Mouse (Mus musculus) heart, embryonic 14.5 days (tissue): ENCODE results near the gene Sdc4. TPM values are rescaled to one million over a fixed set of nuclear protein-coding genes. Genes with fewer than 3 reads are reported as not detected.

Source experiments
- ATAC-seq: fragments of 200-750 bp; cut with Nextera tagmentation; 2 replicates; pipeline ENCODE4 v1.8.0; 2017; ENCODE audit warnings: low read depth, moderate TSS enrichment; ENCODE audit not compliant: insufficient number of reproducible peaks, insufficient read depth, low FRiP score
- H3K27ac ChIP-seq, 2 experiments: fragments of 200-500 bp in 1 of 2; fragments of 300-500 bp in 1 of 2; sonication (generic) in 1 of 2; replicated peaks in 1 of 2; 2 replicates each; pipeline ENCODE4 v1.5.1; 2012 to 2014; ENCODE audit warnings: low read depth in 2 of 2, low read length in 2 of 2, control low read depth in 1 of 2, mild to moderate bottlenecking in 1 of 2, mixed read lengths in 1 of 2; ENCODE audit not compliant: control insufficient read depth in 1 of 2, insufficient read depth in 1 of 2
- H3K27me3 ChIP-seq: fragments of 300-500 bp; sonication (generic); 2 replicates; pipeline ENCODE4 v1.6.1; 2014; ENCODE audit warnings: mild to moderate bottlenecking, low read length, control low read depth; ENCODE audit not compliant: control insufficient read depth, insufficient read depth
- H3K36me3 ChIP-seq: fragments of 300-500 bp; sonication (generic); 2 replicates; pipeline ENCODE4 v1.6.1; 2014; ENCODE audit warnings: mild to moderate bottlenecking, control low read depth, low read length, mixed read lengths; ENCODE audit not compliant: control insufficient read depth, insufficient read depth
- H3K4me1 ChIP-seq, 2 experiments: fragments of 200-500 bp in 1 of 2; fragments of 300-500 bp in 1 of 2; sonication (generic) in 1 of 2; 2 replicates each; pipeline ENCODE4 v1.6.1; 2012 to 2014; ENCODE audit warnings: low read length in 2 of 2, control low read depth in 1 of 2, mixed read lengths in 1 of 2; ENCODE audit not compliant: control insufficient read depth in 2 of 2, insufficient read depth in 2 of 2
- H3K4me2 ChIP-seq: fragments of 300-500 bp; sonication (generic); 2 replicates; pipeline ENCODE4 v1.6.1; 2014; ENCODE audit warnings: mild to moderate bottlenecking, low read length
- H3K4me3 ChIP-seq, 2 experiments: fragments of 200-500 bp in 1 of 2; fragments of 300-500 bp in 1 of 2; sonication (generic) in 1 of 2; 2 replicates each; pipeline ENCODE4 v1.5.1; 2012 to 2014; ENCODE audit warnings: low read length in 2 of 2, mild to moderate bottlenecking in 2 of 2, control low read depth in 1 of 2, low read depth in 1 of 2, moderate library complexity in 1 of 2; ENCODE audit not compliant: control insufficient read depth in 1 of 2, insufficient read depth in 1 of 2
- H3K9ac ChIP-seq: fragments of 300-500 bp; sonication (generic); 2 replicates; pipeline ENCODE4 v1.6.1; 2014; ENCODE audit warnings: mild to moderate bottlenecking, low read length
- H3K9me3 ChIP-seq: fragments of 300-500 bp; sonication (generic); 2 replicates; pipeline ENCODE4 v1.6.1; 2016; ENCODE audit warnings: low read length, control low read depth; ENCODE audit not compliant: control insufficient read depth
- WGBS: fragments of 180-500 bp; shearing (Covaris S2); extraction: QIAGEN DNeasy Blood & Tissue Kit; methylation state at CpG from one replicate; pipeline ENCODE4 v1.1.7; 2014; 5-methylcytosine and 5-hydroxymethylcytosine counted together
- polyA plus RNA-seq: library from polyadenylated mRNA; unstranded; fragments of >200 nt; fragmentation: Nextera tagmentation; extraction: Ambion mirVana; gene quantifications from 2 replicates; pipeline ENCODE4 v1.2.1, GENCODE M21; 2014

The Sdc4 gene
- polyA plus RNA-seq, 1 experiment from 2014 or later, result 40.1 TPM

DNA sequence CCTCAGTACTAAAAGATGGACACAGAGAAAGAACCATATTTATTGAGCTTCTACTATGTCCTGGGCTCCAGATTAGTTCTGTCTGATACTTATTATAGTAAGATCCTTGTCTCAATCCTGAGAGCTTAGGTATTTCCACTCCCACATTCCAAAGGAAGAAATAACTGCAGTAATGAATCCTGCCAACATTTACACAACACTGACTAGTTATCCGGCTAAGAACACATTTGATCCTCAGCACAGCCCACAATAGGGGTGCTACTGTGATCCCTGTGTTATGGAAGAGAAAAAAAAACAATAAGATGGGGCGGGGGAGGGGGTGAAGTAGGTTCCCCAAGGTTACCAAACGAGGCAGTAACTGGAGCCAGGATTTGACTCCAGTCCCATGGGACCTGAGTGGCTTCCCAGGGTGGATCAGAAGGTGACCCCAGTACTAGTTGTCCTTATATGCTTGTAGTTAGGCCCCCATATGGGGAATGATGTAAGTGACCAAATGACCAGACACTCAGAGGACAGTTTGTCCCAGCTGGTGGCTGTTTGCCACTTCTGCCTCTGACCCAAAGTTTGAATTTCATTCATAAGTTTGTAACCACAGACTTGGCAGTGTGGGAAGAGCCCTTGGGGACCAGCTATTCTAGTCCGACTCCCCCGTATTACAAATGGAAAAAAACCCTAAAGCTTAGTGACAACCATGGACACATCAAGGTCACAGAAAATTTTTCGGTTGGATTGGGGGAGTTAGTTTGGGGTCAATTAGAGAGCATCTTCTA is 11.9 kb upstream of the Sdc4 start:
- 68% methylated on average over 6 of the region's 6 CpGs for WGBS
- Histone ChIP-seq H3K4me2 (peak overlapping the region; percentile 29; the same call in 1 of the 2 replicates), H3K9me3 (no peaks in the 10 kb centered on the region), H3K4me1 (peaks cover 38 to 54% of the 10 kb centered on the region in 2 experiments), H3K4me3 (no peak overlapping the region), H3K27ac (peak overlapping the region in 1 of 2 experiments; percentile 48; a peak in 2 of 4 replicates), H3K36me3 (no peaks in the 10 kb centered on the region), H3K27me3 (no peaks in the 10 kb centered on the region), H3K9ac (no peak overlapping the region)
- ATAC-seq, result no peak

DNA sequence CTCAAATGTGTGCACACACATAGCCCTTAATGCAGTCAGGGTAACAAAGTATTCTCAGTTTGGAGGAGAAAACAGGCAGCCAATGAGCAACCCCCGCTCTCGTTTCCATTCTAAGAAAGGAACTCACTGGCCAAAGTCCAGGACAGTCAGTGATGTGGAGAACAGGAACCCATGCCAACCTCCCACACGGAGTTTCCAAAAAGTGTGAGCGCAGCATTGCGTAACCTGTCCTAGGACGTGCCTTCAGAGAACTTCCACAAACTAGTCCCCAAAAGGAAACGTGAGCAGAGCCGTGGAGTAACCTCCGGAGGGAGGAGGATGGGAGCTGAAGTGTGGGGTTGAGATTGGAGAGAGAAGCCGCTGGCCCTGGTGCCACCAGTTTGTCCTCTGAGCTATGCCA is 11.2 kb upstream of the Sdc4 start:
- Histone ChIP-seq H3K9ac (no peak overlapping the region), H3K4me3 (no peak overlapping the region), H3K4me2 (peak overlapping the region; percentile 29), H3K36me3 (no peaks in the 10 kb centered on the region), H3K4me1 (peaks cover 38 to 56% of the 10 kb centered on the region in 2 experiments), H3K27me3 (no peaks in the 10 kb centered on the region), H3K27ac (peak overlapping the region; percentile 48 to 49), H3K9me3 (peaks cover 5% of the 10 kb centered on the region; the same call in 1 of the 2 replicates)
- ATAC-seq, result no peak
- 45% methylated on average over 10 of the region's 10 CpGs for WGBS

DNA sequence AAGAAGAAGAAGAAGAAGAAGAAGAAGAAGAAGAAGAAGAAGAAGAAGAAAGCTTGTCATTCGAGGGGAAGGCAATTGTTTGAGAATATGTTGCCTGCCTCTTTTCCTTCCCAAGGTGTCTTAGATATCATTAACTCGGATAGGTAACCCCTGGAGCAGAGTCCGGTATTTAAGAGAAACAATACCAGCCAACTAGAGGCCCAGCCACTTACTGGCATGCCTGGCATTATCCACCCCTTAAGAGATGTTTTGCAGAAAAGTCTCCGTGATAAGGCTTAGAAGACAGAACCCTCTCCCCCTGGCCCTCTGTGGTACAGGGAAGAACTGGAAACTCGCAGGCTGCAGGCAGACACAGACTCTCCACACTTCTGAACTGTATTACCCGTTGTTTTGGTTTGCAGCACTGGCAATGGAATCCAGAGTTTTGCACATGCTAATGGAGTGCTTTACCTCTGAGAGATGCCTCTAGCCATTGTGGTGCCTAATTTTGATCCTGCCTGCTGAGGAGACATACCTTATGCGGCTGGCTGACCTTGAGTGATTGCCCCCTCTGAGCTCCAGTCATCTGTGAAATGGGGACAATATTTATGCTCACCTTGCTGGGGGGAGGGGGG is 10.3 kb upstream of the Sdc4 start:
- H3K4me3 ChIP-seq, result no peak overlapping the region
- WGBS, result 66% methylated on average over 7 of the region's 7 CpGs
- H3K27ac ChIP-seq, result peak overlapping the region in 1 of 2 experiments; percentile 48; a peak in 2 of 4 replicates
- H3K27me3 ChIP-seq, result no peaks in the 10 kb centered on the region
- H3K4me2 ChIP-seq, result no peak overlapping the region
- peaks cover 5% of the 10 kb centered on the region; the same call in 1 of the 2 replicates for H3K9me3 ChIP-seq
- ATAC-seq, result no peak
- peaks cover 45 to 64% of the 10 kb centered on the region in 2 experiments for H3K4me1 ChIP-seq
- H3K9ac ChIP-seq, result no peak overlapping the region
- H3K36me3 ChIP-seq, result no peaks in the 10 kb centered on the region

DNA sequence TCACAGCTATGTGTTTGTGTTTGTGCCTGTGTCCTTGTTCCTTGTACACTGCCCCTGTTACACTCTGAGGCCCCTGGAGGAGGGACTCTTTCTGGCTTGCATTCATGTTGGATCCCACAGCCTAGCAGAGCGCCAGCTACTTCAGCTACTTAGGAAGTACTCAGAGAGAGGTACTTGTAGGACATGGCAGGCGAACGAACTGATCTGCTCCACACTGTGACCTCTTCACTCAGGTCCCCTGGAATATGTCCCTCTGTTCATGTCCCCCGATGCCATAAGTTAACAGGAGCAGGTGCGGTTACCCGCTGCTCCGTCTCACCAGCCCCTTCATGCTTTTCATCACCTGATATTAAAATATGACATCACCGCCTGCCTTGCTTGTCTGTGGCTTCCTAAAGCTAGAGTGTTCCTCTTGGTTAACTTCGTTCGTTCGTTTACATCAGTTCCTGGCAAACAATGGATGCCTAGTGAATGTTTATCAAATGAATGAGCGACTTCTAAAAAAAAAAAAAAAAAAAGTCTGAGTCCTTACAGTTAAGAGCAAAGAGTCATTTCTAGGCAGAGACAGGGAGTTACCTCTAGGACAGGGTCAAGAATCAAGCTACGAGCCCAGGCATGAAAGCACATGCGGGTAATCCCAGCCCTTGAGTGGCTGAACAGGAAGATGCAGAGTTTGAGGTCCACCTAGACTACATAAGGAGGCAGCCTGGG is 9.5 kb upstream of the Sdc4 start:
- WGBS, result 16% methylated on average over 14 of the region's 14 CpGs
- peak; percentile 81 for ATAC-seq
- peaks cover 5% of the 10 kb centered on the region; the same call in 1 of the 2 replicates for H3K9me3 ChIP-seq
- H3K9ac ChIP-seq, result no peak overlapping the region
- peak overlapping the region; percentile 42 for H3K4me2 ChIP-seq
- peak overlapping the region; percentile 65 to 78 for H3K27ac ChIP-seq
- H3K4me3 ChIP-seq, result no peak overlapping the region
- no peaks in the 10 kb centered on the region for H3K27me3 ChIP-seq
- H3K36me3 ChIP-seq, result no peaks in the 10 kb centered on the region
- peaks cover 48 to 69% of the 10 kb centered on the region in 2 experiments for H3K4me1 ChIP-seq

DNA sequence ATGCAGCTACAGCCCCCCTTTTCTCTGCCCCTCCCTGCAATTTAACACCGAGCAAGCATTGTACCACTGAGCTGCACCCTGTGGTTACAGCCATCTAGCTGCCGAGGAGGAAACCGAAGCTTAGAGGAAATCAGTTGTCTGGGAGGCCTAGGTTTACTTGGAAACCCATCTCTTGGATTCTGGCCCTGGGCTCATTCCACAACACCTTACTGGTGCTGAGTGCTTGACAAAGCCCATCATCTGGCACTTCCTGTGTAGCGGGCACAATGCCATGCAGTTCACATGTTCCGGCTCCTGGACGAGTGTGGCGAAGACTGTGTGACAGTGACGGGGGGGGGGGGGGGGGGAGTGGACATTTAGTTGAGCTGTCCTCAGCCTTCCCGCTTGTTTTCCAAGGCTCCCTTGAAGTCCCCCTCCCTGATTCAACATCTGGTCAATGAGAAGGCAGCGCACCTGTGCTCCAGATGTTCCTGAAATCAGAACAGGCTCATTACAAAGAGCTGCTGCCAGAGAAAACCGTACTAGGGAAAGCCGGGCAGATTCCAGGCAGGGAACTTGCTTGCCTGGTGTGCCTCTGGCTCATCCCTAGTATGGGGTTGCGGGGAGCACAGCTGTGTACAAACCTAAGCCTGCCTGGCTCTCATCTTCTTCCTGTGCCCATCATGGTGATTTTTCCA is 8.5 kb upstream of the Sdc4 start:
- peaks cover 5% of the 10 kb centered on the region; the same call in 1 of the 2 replicates for H3K9me3 ChIP-seq
- no peaks in the 10 kb centered on the region for H3K27me3 ChIP-seq
- H3K36me3 ChIP-seq, result no peaks in the 10 kb centered on the region
- peak overlapping the region; percentile 42 for H3K4me2 ChIP-seq
- peaks cover 48 to 69% of the 10 kb centered on the region in 2 experiments for H3K4me1 ChIP-seq
- 0 out of 2 replicates have a peak, but pooled peaks have one; percentile 57 for ATAC-seq
- no peak overlapping the region for H3K4me3 ChIP-seq
- no peak overlapping the region for H3K9ac ChIP-seq
- peak overlapping the region; percentile 65 to 78 for H3K27ac ChIP-seq
- 29% methylated on average over 13 of the region's 13 CpGs for WGBS

DNA sequence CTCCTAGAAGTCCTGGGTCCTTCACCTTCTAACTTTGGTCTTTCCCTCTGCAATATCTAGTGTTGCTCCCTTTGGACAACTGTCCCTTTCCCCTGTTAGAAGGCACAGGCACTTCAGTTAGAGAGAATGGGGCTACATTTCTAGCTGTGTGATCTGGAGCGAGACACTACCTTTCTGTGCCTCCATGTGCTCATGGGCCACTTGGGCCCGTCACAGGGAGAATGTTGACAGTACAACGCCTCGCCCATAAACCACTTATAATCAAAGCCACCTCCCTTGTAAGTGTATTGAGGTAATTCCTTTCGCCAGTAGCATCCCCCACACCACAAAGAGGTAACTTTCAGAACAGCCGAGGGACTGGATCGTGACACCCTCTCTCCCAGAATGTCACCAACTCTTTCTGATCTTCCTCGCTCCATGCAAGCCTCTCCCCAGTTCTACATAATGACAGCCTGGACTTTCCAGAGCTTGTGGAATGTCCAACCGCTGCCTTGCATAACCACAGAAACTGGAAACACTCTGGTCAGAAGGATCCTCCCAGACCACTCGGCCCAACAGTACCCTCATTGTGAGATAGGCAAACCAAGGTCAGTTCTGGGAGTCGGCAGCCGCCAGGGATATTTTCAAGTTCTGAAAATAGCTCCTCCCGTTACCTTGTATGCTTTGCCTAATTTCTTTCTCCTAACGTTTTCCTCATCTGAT is 5.8 kb upstream of the Sdc4 start:
- Histone ChIP-seq H3K9ac (0 out of 2 replicates have a peak overlapping the region, but pooled peaks have one; percentile 12), H3K27me3 (no peaks in the 10 kb centered on the region), H3K27ac (peak overlapping the region; percentile 30 to 55; a peak in 2 of 4 replicates), H3K4me3 (no peak overlapping the region), H3K36me3 (no peaks in the 10 kb centered on the region), H3K4me1 (peaks cover 32 to 44% of the 10 kb centered on the region in 2 experiments), H3K4me2 (peak overlapping the region; percentile 17; the same call in 1 of the 2 replicates), H3K9me3 (peaks cover 5% of the 10 kb centered on the region; the same call in 1 of the 2 replicates)
- WGBS, result 39% methylated on average over 14 of the region's 14 CpGs
- ATAC-seq, result no peak
